Mouse (Mus musculus) erythroblast, embryonic 14.5 days (primary cell): Measurements from ENCODE around the gene Oscp1. TPM values are rescaled to one million over a fixed set of nuclear protein-coding genes. Genes with fewer than 3 reads are reported as not detected.
"Not testable (repeated sequence)": the region's sequence is repeated elsewhere in the genome, so short reads cannot be mapped to it uniquely, and the experiment has no call there.

ENCODE experiments used
- H3K27me3 ChIP-seq: 2 replicates; pipeline ENCODE4 v1.6.1; 2012; ENCODE audit warnings: inconsistent platforms; ENCODE audit not compliant: control insufficient read depth
- H3K36me3 ChIP-seq: 2 replicates; pipeline ENCODE4 v1.6.1; 2012; ENCODE audit warnings: mild to moderate bottlenecking, inconsistent platforms; ENCODE audit not compliant: control insufficient read depth
- H3K4me1 ChIP-seq: 2 replicates; pipeline ENCODE4 v1.6.1; 2012; ENCODE audit warnings: inconsistent platforms; ENCODE audit not compliant: control insufficient read depth
- H3K4me3 ChIP-seq: replicated peaks from 2 replicates; pipeline ENCODE3; 2012; ENCODE audit warnings: moderate library complexity, mild to moderate bottlenecking, inconsistent platforms
- H3K9me3 ChIP-seq: 2 replicates; pipeline ENCODE4 v1.6.1; 2012; ENCODE audit warnings: low read length, inconsistent platforms, mixed read lengths; ENCODE audit not compliant: control insufficient read depth
- GATA1 ChIP-seq: IDR thresholded peaks from 2 replicates; pipeline ENCODE4 v1.6.1; 2012; ENCODE audit warnings: low read length, inconsistent platforms, mixed read lengths
- TAL1 ChIP-seq: IDR thresholded peaks from 3 replicates; pipeline ENCODE4 v1.6.1; 2012; ENCODE audit warnings: low read length, inconsistent platforms, mixed read lengths
- polyA plus RNA-seq: library from polyadenylated mRNA; stranded (reverse); fragments of >175 nt; gene quantifications from 2 replicates; pipeline ENCODE4 v1.2.3, GENCODE M21; 2012

Gene Oscp1
- polyA plus RNA-seq, 1 experiment = not detected

GRCm38 (mm10) chr4:126077833-126078232, 19.5 kb downstream of the Oscp1 start:
- Histone ChIP-seq H3K4me1 (peaks cover under 1% of the 10 kb centered on the region; the same call in 1 of the 2 replicates), H3K27me3 (no peaks in the 10 kb centered on the region), H3K36me3 (no peaks in the 10 kb centered on the region), H3K9me3 (peaks cover 3% of the 10 kb centered on the region), H3K4me3 (no peak overlapping the region)
- TF ChIP-seq TAL1 (no peak), GATA1 (no peak)

DNA sequence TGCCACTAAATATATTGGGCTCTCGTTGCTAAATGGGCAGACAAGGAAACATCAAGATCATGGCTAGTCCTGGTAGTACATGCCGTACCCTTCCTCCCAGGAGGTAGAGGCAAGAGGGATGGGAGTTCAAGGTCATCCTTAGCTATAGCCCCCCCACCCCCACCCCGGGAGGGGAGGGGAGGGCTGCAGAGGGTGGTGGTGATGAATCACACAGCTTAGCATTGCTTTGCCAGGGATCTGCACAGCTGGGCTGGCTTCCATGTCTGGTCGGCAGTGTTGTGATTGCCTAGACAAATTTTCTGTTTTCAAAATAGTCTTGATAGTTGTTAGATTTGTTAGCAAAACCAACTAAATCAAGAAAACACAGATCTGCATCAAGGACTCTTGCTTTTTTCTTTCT, 20.9 kb downstream of the Oscp1 start:
- peaks cover 12% of the 10 kb centered on the region for H3K4me1 ChIP-seq
- H3K27me3 ChIP-seq = no peaks in the 10 kb centered on the region
- H3K4me3 ChIP-seq = no peak overlapping the region
- H3K9me3 ChIP-seq = peaks cover 3% of the 10 kb centered on the region
- TF ChIP-seq GATA1 (no peak), TAL1 (no peak)
- H3K36me3 ChIP-seq = no peaks in the 10 kb centered on the region

- H3K36me3 ChIP-seq = no peaks in the 10 kb centered on the region
- peaks cover 3% of the 10 kb centered on the region for H3K9me3 ChIP-seq
- no peaks in the 10 kb centered on the region for H3K27me3 ChIP-seq
- H3K4me1 ChIP-seq = peaks cover 16% of the 10 kb centered on the region
- TF ChIP-seq GATA1 (no peak), TAL1 (no peak)
- H3K4me3 ChIP-seq = no peak overlapping the region
These were observed 23.2 kb downstream of the Oscp1 start for GRCm38 (mm10) chr4:126081601-126082000.

GRCm38 (mm10) chr4:126083021-126083420, 24.7 kb downstream of the Oscp1 start:
- TF ChIP-seq GATA1 (no peak), TAL1 (no peak)
- H3K9me3 ChIP-seq = peaks cover 3% of the 10 kb centered on the region

DNA sequence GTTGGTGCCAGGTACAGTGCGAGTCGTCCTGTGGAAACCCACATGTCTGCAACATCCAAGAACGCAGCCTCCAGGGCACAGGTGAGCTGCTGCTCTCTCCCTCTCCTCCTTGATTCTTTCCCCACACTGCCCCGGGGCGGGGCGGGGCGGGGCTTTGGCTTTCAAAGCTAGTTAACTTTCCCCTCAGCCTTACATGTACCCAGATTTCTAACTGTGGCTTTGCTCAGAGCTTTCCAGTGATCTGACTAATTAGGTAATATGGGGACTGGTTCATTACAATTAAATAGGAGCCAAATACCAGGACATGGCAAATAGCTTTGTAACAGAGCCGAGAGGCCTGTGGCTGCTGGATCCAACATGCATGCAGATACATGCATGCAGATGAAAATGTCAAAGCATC, 26.0 kb downstream of the Oscp1 start:
- Histone ChIP-seq H3K4me1 (peaks cover 23% of the 10 kb centered on the region), H3K9me3 (peaks cover 3% of the 10 kb centered on the region), H3K36me3 (no peaks in the 10 kb centered on the region), H3K4me3 (no peak overlapping the region), H3K27me3 (no peaks in the 10 kb centered on the region)
- no peak for TF ChIP-seq GATA1
- no peak for TF ChIP-seq TAL1

More at GRCm38 (mm10) chr4:126083021-126083420, 24.7 kb downstream of the Oscp1 start:
- no peaks in the 10 kb centered on the region for H3K36me3 ChIP-seq
- peaks cover 21% of the 10 kb centered on the region for H3K4me1 ChIP-seq
- H3K27me3 ChIP-seq = no peaks in the 10 kb centered on the region
- H3K4me3 ChIP-seq = no peak overlapping the region

- no peak for TF ChIP-seq TAL1
- TF ChIP-seq GATA1 = no peak
- H3K4me1 ChIP-seq = peaks cover 25% of the 10 kb centered on the region
- H3K27me3 ChIP-seq = no peaks in the 10 kb centered on the region
- H3K9me3 ChIP-seq = peaks cover 3% of the 10 kb centered on the region
- H3K36me3 ChIP-seq = no peaks in the 10 kb centered on the region
- H3K4me3 ChIP-seq = no peak overlapping the region
These were observed 27.7 kb downstream of the Oscp1 start for GRCm38 (mm10) chr4:126085996-126086576.

- H3K36me3 ChIP-seq = no peaks in the 10 kb centered on the region
- H3K4me1 ChIP-seq = peaks cover 13% of the 10 kb centered on the region
- no peaks in the 10 kb centered on the region for H3K27me3 ChIP-seq
- no peak for TF ChIP-seq TAL1
- TF ChIP-seq GATA1 = no peak
- no peak overlapping the region for H3K4me3 ChIP-seq
- H3K9me3 ChIP-seq = no peaks in the 10 kb centered on the region
These were observed 31.9 kb downstream of the Oscp1 start for GRCm38 (mm10) chr4:126090101-126090847.

- H3K4me3 ChIP-seq = no peak overlapping the region
- H3K36me3 ChIP-seq = no peaks in the 10 kb centered on the region
- H3K27me3 ChIP-seq = no peaks in the 10 kb centered on the region
- TF ChIP-seq GATA1 (no peak), TAL1 (no peak)
- H3K4me1 ChIP-seq = peaks cover 15% of the 10 kb centered on the region
- H3K9me3 ChIP-seq = no peaks in the 10 kb centered on the region
These were observed 32.4 kb downstream of the Oscp1 start for GRCm38 (mm10) chr4:126090848-126091124.

DNA sequence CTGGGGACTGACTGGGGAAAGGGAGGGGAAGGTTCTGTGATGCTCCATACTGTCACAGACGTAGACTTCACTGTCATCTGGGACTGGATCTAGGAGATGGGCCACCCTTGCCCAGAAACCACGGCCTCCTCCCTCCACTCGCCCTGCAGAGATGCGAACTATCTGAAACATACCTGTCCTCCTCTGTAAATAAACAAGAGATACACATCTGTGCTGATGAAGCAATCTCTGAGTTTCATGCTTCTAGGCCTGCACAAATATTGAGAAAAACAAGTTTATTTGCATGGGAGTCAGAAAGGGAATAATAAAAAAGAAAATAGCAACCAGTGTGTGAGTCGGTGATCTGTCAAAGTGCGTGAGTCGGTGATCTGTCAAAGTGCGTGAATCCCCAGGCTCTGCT, 33.5 kb downstream of the Oscp1 start:
- no peaks in the 10 kb centered on the region for H3K36me3 ChIP-seq
- no peaks in the 10 kb centered on the region for H3K9me3 ChIP-seq
- H3K4me3 ChIP-seq = no peak overlapping the region
- H3K27me3 ChIP-seq = no peaks in the 10 kb centered on the region
- H3K4me1 ChIP-seq = peaks cover 17% of the 10 kb centered on the region
- TF ChIP-seq GATA1 = no peak
- no peak for TF ChIP-seq TAL1

GRCm38 (mm10) chr4:126095622-126096430, 37.5 kb downstream of the Oscp1 start:
- H3K27me3 ChIP-seq, H3K9me3 ChIP-seq: not testable (repeated sequence)
- peaks cover 30% of the 10 kb centered on the region for H3K36me3 ChIP-seq
- peaks cover 47% of the 10 kb centered on the region for H3K4me1 ChIP-seq
- H3K4me3 ChIP-seq = peak overlapping the region; percentile 71
